Mouse (Mus musculus): Measurements from ENCODE around the gene Nup188. TPM values are rescaled to one million over a fixed set of nuclear protein-coding genes. Genes with fewer than 3 reads are reported as not detected.

Gene Nup188
- 22.6 and 22.7 TPM in 2 replicates for polyA plus RNA-seq (2015; fragmentation: Nextera tagmentation; extraction: Ambion mirVana)

- ATAC-seq (replicated peaks), result peak; percentile 94
- H3K9me3 ChIP-seq, result no peaks in the 10 kb centered on the region
- H3K4me3 ChIP-seq, result peak within 1 kb of the TSS; percentile 94
- peak within 1 kb of the TSS; percentile 99 for H3K4me2 ChIP-seq
- H3K9ac ChIP-seq, result peak within 1 kb of the TSS; percentile 83
- H3K4me1 ChIP-seq, result peaks cover 30% of the 10 kb centered on the region
- H3K36me3 ChIP-seq (replicated peaks), result no peaks in the 10 kb centered on the region
- WGBS, result under 1% methylated on average over 65 of the region's 68 CpGs
- no peaks in the 10 kb centered on the region for H3K27me3 ChIP-seq (replicated peaks)
- peak within 1 kb of the TSS; percentile 76 for H3K27ac ChIP-seq
Observed at GRCm38 (mm10) chr2:30286192-30287026, at the start of gene Nup188, which contains the start of gene Dolk. Gene Nup188, plus strand, starts transcription at chr2:30286397. Gene Dolk, minus strand, starts transcription at chr2:30286334.

- Histone ChIP-seq H3K27ac (peak overlapping the region; percentile 92), H3K9me3 (no peaks in the 10 kb centered on the region), H3K4me3 (peak overlapping the region; percentile 72), H3K4me2 (peak overlapping the region; percentile 70), H3K36me3 (replicated peaks) (peaks cover 5% of the 10 kb centered on the region; the same call in 1 of the 2 replicates), H3K9ac (peak overlapping the region; percentile 50), H3K4me1 (peaks cover 27% of the 10 kb centered on the region), H3K27me3 (replicated peaks) (no peaks in the 10 kb centered on the region)
- ATAC-seq (replicated peaks), result peak; percentile 15
- WGBS, result 4% methylated on average over 18 of the region's 18 CpGs
Observed at GRCm38 (mm10) chr2:30236426-30237198, 49.6 kb upstream of the Nup188 start.

GRCm38 (mm10) chr2:30237199-30237880, 48.9 kb upstream of the Nup188 start, which contains the start of gene Lrrc8a:
Gene Lrrc8a, plus strand, starts transcription at chr2:30237715.
- peaks cover 5% of the 10 kb centered on the region; the same call in 1 of the 2 replicates for H3K36me3 ChIP-seq (replicated peaks)
- ATAC-seq (replicated peaks), result peak; percentile 98
- peak within 1 kb of the TSS; percentile 72 for H3K4me3 ChIP-seq
- peak within 1 kb of the TSS; percentile 79 for H3K9ac ChIP-seq
- H3K4me2 ChIP-seq, result peak within 1 kb of the TSS; percentile 75
- under 1% methylated on average over 64 of the region's 67 CpGs for WGBS
- peak within 1 kb of the TSS; percentile 92 for H3K27ac ChIP-seq
- no peaks in the 10 kb centered on the region for H3K9me3 ChIP-seq
- H3K27me3 ChIP-seq (replicated peaks), result no peaks in the 10 kb centered on the region
- peaks cover 29% of the 10 kb centered on the region for H3K4me1 ChIP-seq

DNA sequence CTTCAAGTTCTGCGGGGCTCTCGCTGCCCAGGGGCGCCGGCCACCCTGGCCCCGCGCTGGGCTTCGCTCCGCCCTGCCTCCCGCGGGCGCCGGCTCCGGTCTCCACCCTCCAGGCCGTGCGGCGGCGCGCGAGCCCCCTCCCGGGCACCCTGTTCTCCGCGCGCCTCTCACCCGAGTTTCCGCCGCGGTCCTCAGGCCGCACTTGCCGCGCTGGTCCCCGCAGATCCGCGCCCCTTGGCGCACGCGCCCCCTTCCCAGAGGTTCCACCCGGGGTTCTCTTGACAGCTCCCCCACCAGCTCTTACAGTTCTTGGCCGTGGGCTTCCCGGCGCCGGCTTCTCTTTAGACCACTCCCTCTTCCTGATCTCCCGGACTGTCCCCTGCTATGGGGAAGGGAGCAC, 48.3 kb upstream of the Nup188 start:
- H3K4me1 ChIP-seq, result peaks cover 29% of the 10 kb centered on the region
- peak overlapping the region; percentile 75 for H3K4me2 ChIP-seq
- ATAC-seq (replicated peaks), result peak; percentile 88
- under 1% methylated on average over 42 of the region's 42 CpGs for WGBS
- H3K9me3 ChIP-seq, result no peaks in the 10 kb centered on the region
- peak overlapping the region; percentile 79 for H3K9ac ChIP-seq
- peaks cover 5% of the 10 kb centered on the region for H3K36me3 ChIP-seq (replicated peaks)
- H3K27ac ChIP-seq, result peak overlapping the region; percentile 92
- H3K4me3 ChIP-seq, result peak overlapping the region; percentile 72
- H3K27me3 ChIP-seq (replicated peaks), result no peaks in the 10 kb centered on the region

DNA sequence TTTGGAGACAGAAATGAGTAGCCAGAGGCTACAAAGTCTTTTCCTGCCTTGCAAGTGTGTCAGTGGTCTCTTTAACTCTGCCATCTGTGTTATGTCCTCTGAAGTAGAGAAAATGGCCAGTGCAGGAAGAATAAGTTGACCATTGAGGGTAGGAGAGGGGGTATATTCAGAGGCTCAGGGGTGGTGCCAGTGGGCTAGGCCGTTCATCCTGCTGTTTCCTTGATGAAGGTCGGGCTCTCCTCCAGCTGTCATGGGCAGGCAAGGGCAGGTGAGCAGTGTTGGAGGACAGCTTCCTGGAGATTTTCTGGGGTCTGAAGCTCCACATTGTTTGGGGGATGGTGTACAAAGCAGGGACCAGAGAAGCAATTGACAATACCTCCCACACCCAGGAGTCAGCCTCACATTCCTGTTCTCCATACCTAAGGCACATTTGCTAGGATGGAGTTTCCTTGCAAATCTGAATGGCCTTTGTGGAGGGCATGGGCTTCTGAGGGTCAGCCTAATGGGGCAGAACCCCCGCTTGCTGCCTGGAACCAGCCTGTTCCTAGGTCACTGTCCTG, 47.2 kb upstream of the Nup188 start:
- H3K27me3 ChIP-seq (replicated peaks), result no peaks in the 10 kb centered on the region
- peak overlapping the region; percentile 72 for H3K4me3 ChIP-seq
- H3K9ac ChIP-seq, result peak overlapping the region; percentile 79
- peak overlapping the region; percentile 75 for H3K4me2 ChIP-seq
- H3K4me1 ChIP-seq, result peaks cover 29% of the 10 kb centered on the region
- ATAC-seq (replicated peaks), result no peak
- no peaks in the 10 kb centered on the region for H3K9me3 ChIP-seq
- peaks cover 10% of the 10 kb centered on the region for H3K36me3 ChIP-seq (replicated peaks)
- H3K27ac ChIP-seq, result no peak overlapping the region
- WGBS, result 82% methylated on average over 3 of the region's 3 CpGs

DNA sequence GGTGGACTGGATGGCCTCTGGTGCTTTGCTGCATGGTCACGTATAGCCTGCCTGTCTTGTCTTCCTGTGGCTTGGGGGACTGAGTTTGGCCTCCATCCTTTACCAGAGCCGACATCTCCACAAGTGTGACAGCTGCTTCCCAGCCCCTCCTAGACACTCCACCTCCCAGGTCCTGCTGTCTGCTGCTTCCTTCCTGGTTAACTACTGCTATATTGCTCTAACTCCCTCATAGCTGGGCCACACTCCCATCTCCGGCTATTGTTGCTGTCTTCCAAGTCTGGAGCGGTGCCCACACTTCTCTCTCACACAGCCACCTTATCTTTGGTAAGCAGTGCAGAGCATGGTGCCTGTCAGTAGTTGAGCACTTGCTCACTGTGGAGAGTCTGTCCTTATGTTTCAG, 46.4 kb upstream of the Nup188 start:
- no peaks in the 10 kb centered on the region for H3K27me3 ChIP-seq (replicated peaks)
- H3K27ac ChIP-seq, result no peak overlapping the region
- H3K9ac ChIP-seq, result peak overlapping the region; percentile 79; the same call in 1 of the 2 replicates
- H3K4me2 ChIP-seq, result peak overlapping the region; percentile 75; the same call in 1 of the 2 replicates
- peaks cover 29% of the 10 kb centered on the region for H3K4me1 ChIP-seq
- H3K4me3 ChIP-seq, result no peak overlapping the region
- H3K9me3 ChIP-seq, result no peaks in the 10 kb centered on the region
- H3K36me3 ChIP-seq (replicated peaks), result peaks cover 17% of the 10 kb centered on the region
- no peak for ATAC-seq (replicated peaks)
- 89% methylated on average over 4 of the region's 4 CpGs for WGBS

DNA sequence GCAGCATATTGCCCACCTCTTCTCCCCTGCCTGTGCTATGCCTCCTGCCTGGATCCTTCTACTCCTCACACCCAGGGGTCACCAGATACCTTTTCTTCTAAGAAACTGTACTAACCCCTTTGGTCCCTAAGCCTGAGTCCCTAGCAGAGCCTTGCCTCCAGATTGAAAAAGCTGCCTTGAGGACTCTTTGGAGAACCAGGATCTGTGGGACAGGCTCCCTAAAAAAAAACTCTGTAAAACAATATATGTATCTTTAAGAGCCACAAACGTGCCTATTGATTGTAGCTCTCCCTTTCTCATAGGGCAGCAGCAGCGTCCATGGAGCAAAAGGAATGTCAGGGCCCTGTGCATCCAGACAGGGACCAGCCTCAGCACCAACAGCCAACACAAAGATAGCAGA, 45.9 kb upstream of the Nup188 start, which contains the start of gene Gm28035:
Gene Gm28035, plus strand, starts transcription at position 301 of the 400 bp plus-strand sequence.
- Histone ChIP-seq H3K9ac (peak within 1 kb of the TSS; percentile 79; the same call in 1 of the 2 replicates), H3K27ac (no peak within 1 kb of the TSS), H3K4me3 (no peak within 1 kb of the TSS), H3K27me3 (replicated peaks) (no peaks in the 10 kb centered on the region), H3K4me1 (peaks cover 29% of the 10 kb centered on the region), H3K9me3 (no peaks in the 10 kb centered on the region), H3K4me2 (peak within 1 kb of the TSS; percentile 75; the same call in 1 of the 2 replicates), H3K36me3 (replicated peaks) (peaks cover 17% of the 10 kb centered on the region)
- ATAC-seq (replicated peaks), result no peak
- WGBS, result 85% methylated on average over 2 of the region's 2 CpGs

DNA sequence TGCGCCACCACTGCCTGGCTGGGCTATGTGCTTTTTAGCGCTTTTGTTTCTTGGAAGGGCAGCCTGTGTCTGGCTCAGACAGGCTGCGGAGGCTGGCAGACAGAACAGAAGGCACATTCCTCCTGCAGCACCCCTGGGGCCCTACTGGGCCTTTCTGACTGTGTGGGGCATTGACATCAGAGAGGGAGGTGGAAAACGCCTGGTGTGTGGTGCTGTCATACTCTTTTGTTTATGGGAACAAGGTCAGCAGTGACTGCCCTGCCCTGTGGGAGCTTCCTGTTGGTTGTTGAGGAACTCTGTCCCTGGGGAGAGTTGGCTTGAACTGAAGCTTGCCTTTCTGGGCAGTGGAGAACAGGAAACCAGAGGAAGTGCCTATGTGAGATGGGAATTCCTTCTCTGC, 43.7 kb upstream of the Nup188 start:
- Histone ChIP-seq H3K36me3 (replicated peaks) (peaks cover 17% of the 10 kb centered on the region), H3K9ac (no peak overlapping the region), H3K9me3 (no peaks in the 10 kb centered on the region), H3K27ac (no peak overlapping the region), H3K4me3 (no peak overlapping the region), H3K4me2 (no peak overlapping the region), H3K4me1 (peaks cover 22% of the 10 kb centered on the region), H3K27me3 (replicated peaks) (no peaks in the 10 kb centered on the region)
- 40% methylated on average over 4 of the region's 4 CpGs for WGBS
- no peak for ATAC-seq (replicated peaks)

- Histone ChIP-seq H3K9ac (no peak overlapping the region), H3K4me3 (no peak overlapping the region), H3K4me1 (peaks cover 20% of the 10 kb centered on the region), H3K27ac (no peak overlapping the region), H3K9me3 (no peaks in the 10 kb centered on the region), H3K4me2 (no peak overlapping the region), H3K27me3 (replicated peaks) (no peaks in the 10 kb centered on the region), H3K36me3 (replicated peaks) (peaks cover 20% of the 10 kb centered on the region)
- ATAC-seq (replicated peaks), result no peak
- WGBS, result 95% methylated on average over 4 of the region's 4 CpGs
Observed at GRCm38 (mm10) chr2:30243391-30243790, 42.8 kb upstream of the Nup188 start.

DNA sequence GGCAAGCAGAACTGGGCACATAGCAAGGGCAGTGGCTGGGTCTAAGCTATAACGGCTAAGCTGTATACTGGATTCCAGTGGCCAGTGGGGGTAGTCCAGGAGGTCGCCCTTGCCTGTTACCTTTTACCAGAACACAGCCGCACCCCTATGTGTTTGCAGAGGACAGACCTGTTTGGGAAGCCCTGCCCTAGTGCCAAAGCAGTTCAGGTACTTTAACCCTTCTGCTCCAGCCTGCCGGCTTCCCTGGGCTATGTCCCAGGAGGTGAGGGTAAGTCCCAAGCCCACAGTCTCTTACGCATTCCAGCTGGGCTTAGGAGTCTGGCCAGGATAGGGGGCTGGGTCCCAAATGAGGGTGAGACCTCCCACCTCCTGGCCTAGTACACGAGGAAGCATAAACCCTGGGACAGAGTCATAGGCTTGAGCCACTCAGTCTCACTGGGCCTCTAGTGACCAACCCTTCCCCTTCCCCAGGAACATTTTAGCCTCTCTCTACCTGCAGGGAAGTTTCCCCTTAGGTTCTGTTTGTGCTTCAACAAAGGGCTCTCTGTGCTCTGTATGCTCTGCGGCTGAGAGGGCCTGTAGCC, 41.5 kb upstream of the Nup188 start:
- H3K4me2 ChIP-seq, result no peak overlapping the region
- H3K4me3 ChIP-seq, result no peak overlapping the region
- no peaks in the 10 kb centered on the region for H3K9me3 ChIP-seq
- no peak for ATAC-seq (replicated peaks)
- 77% methylated on average over 7 of the region's 7 CpGs for WGBS
- H3K27me3 ChIP-seq (replicated peaks), result no peaks in the 10 kb centered on the region
- peaks cover 28% of the 10 kb centered on the region for H3K36me3 ChIP-seq (replicated peaks)
- H3K4me1 ChIP-seq, result peaks cover 7% of the 10 kb centered on the region
- H3K9ac ChIP-seq, result no peak overlapping the region
- H3K27ac ChIP-seq, result no peak overlapping the region

DNA sequence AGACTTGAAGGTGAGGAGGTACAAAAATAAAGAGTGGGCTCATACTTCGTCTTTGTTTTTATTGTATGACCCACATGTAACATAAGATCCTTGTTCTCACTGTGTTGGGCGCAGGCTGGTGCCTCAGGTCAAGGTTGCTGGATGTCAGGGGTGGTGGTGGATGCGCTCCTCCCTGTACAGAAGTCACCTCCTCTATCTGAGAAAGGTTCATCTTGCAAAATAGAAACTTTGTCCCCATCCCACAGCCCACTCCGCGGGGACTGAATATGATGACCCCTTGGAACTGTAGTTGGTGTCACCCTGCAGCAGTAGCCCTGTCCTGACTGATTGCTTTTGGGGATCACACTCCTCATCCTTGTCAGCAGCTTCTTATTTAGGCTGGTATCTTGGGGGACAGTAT, 39.2 kb upstream of the Nup188 start:
- no peak for ATAC-seq (replicated peaks)
- WGBS, result 96% methylated on average over 5 of the region's 5 CpGs
- Histone ChIP-seq H3K27ac (no peak overlapping the region), H3K4me2 (no peak overlapping the region), H3K4me1 (0 out of 2 replicates have a peak, but pooled peaks cover 1% of the 10 kb centered on the region), H3K9ac (no peak overlapping the region), H3K9me3 (no peaks in the 10 kb centered on the region), H3K36me3 (replicated peaks) (peaks cover 23% of the 10 kb centered on the region), H3K4me3 (no peak overlapping the region), H3K27me3 (replicated peaks) (no peaks in the 10 kb centered on the region)

All from midbrain, embryonic 15.5 days (tissue).